Mouse (Mus musculus): ENCODE data around the gene Slc34a3. TPM values are rescaled to one million over a fixed set of nuclear protein-coding genes. Genes with fewer than 3 reads are reported as not detected.

The Slc34a3 gene
- polyA plus RNA-seq, 1 experiment from 2014 or later: 11.3 TPM

DNA sequence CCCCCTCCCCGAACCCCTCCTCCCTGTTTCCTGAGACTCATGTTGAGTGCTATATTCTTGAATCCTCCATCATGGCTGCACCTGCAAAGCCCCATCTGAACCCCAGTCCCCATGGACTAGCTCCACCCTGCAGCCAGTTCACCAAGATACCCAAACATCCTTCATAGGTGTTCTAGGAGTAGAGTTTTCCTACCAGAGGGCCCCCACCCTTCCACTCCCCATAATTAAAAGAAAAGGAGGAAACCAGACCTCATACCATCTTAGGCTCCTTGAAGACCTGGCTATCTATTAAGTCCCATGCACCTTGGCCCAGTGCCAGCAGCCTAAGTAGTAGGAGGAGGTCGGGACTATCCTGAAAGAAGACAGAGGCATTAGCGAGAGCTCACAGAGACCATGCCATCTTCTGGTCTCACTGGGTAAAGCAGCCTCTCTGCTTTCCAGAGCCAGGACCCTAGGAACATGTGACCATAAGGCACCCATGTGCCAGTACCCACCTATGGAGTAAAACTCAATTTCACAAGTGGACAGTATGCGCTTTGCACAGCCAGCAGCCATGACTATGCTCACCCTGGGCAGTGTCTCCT, 30.4 kb downstream of the Slc34a3 start:
- Histone ChIP-seq H3K4me2 (ENCODE audit: low read depth, low read length) (no peak overlapping the region), H3K4me1 (ENCODE audit: control insufficient read depth, insufficient read depth, low read length) (0 out of 2 replicates have a peak, but pooled peaks cover 4% of the 10 kb centered on the region), H3K9ac (ENCODE audit: low read depth, low read length) (no peak overlapping the region), H3K4me3 (ENCODE audit: low read length) (no peak overlapping the region), H3K27ac (ENCODE audit: low read length) (no peak overlapping the region), H3K36me3 (ENCODE audit: control insufficient read depth, insufficient read depth, low read length) (peaks cover 19% of the 10 kb centered on the region), H3K27me3 (replicated peaks; ENCODE audit: control insufficient read depth, insufficient read depth, low read length) (no peaks in the 10 kb centered on the region), H3K9me3 (ENCODE audit: control insufficient read depth, low read length) (no peaks in the 10 kb centered on the region)
- 64% methylated on average over 4 of the region's 4 CpGs for WGBS
- 0 out of 2 replicates have a peak, but pooled peaks have one; percentile 13 for ATAC-seq

DNA sequence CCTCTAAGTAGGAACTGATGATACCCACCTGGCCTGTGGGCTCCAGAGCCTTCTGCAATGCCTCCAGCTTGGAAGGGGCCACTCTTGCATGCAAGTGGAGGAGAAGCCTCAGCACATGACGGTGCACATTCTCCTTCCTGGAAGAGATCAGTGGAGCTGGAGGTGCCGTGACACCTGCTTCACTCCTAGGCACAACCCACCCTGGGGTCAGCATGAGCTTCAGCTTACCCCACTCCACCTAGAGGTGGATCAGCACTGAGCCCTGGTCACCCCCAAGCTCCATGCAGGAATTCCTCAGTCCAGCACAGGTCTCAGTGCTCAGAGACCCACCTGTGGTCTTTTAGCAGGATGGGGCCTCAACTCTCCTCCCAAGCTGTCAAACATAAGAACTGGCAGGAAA, 33.5 kb downstream of the Slc34a3 start:
- Histone ChIP-seq H3K4me2 (ENCODE audit: low read depth, low read length) (no peak overlapping the region), H3K36me3 (ENCODE audit: control insufficient read depth, insufficient read depth, low read length) (peaks cover 11% of the 10 kb centered on the region), H3K4me3 (ENCODE audit: low read length) (no peak overlapping the region), H3K27ac (ENCODE audit: low read length) (no peak overlapping the region), H3K4me1 (ENCODE audit: control insufficient read depth, insufficient read depth, low read length) (peaks cover 16% of the 10 kb centered on the region; the same call in 1 of the 2 replicates), H3K9me3 (ENCODE audit: control insufficient read depth, low read length) (no peaks in the 10 kb centered on the region), H3K9ac (ENCODE audit: low read depth, low read length) (no peak overlapping the region), H3K27me3 (replicated peaks; ENCODE audit: control insufficient read depth, insufficient read depth, low read length) (no peaks in the 10 kb centered on the region)
- 89% methylated on average over 2 of the region's 2 CpGs for whole genome bisulfite sequencing
- ATAC-seq: no peak

GRCm38 (mm10) chr2:25197946-25198345, 36.2 kb downstream of the Slc34a3 start:
- Histone ChIP-seq H3K9ac (ENCODE audit: low read depth, low read length) (peak overlapping the region; percentile 26), H3K36me3 (ENCODE audit: control insufficient read depth, insufficient read depth, low read length) (peaks cover 3% of the 10 kb centered on the region), H3K4me1 (ENCODE audit: control insufficient read depth, insufficient read depth, low read length) (peaks cover 32% of the 10 kb centered on the region), H3K4me3 (ENCODE audit: low read length) (no peak overlapping the region), H3K27me3 (replicated peaks; ENCODE audit: control insufficient read depth, insufficient read depth, low read length) (no peaks in the 10 kb centered on the region), H3K9me3 (ENCODE audit: control insufficient read depth, low read length) (no peaks in the 10 kb centered on the region), H3K4me2 (ENCODE audit: low read depth, low read length) (no peak overlapping the region), H3K27ac (ENCODE audit: low read length) (peak overlapping the region; percentile 86)
- ATAC-seq: no peak

GRCm38 (mm10) chr2:25197191-25197590, 37.0 kb downstream of the Slc34a3 start:
- peak overlapping the region; percentile 54; the same call in 1 of the 2 replicates for H3K4me3 ChIP-seq (ENCODE audit: low read length)
- H3K27me3 ChIP-seq (replicated peaks; ENCODE audit: control insufficient read depth, insufficient read depth, low read length): no peaks in the 10 kb centered on the region
- ATAC-seq: 0 out of 2 replicates have a peak, but pooled peaks have one; percentile 9
- H3K27ac ChIP-seq (ENCODE audit: low read length): peak overlapping the region; percentile 86
- 33% methylated on average over 2 of the region's 2 CpGs for WGBS
- peak overlapping the region; percentile 76 for H3K4me2 ChIP-seq (ENCODE audit: low read depth, low read length)
- H3K9me3 ChIP-seq (ENCODE audit: control insufficient read depth, low read length): no peaks in the 10 kb centered on the region
- H3K4me1 ChIP-seq (ENCODE audit: control insufficient read depth, insufficient read depth, low read length): peaks cover 32% of the 10 kb centered on the region
- H3K36me3 ChIP-seq (ENCODE audit: control insufficient read depth, insufficient read depth, low read length): no peaks in the 10 kb centered on the region; the same call in 1 of the 2 replicates
- peak overlapping the region; percentile 68 for H3K9ac ChIP-seq (ENCODE audit: low read depth, low read length)

DNA sequence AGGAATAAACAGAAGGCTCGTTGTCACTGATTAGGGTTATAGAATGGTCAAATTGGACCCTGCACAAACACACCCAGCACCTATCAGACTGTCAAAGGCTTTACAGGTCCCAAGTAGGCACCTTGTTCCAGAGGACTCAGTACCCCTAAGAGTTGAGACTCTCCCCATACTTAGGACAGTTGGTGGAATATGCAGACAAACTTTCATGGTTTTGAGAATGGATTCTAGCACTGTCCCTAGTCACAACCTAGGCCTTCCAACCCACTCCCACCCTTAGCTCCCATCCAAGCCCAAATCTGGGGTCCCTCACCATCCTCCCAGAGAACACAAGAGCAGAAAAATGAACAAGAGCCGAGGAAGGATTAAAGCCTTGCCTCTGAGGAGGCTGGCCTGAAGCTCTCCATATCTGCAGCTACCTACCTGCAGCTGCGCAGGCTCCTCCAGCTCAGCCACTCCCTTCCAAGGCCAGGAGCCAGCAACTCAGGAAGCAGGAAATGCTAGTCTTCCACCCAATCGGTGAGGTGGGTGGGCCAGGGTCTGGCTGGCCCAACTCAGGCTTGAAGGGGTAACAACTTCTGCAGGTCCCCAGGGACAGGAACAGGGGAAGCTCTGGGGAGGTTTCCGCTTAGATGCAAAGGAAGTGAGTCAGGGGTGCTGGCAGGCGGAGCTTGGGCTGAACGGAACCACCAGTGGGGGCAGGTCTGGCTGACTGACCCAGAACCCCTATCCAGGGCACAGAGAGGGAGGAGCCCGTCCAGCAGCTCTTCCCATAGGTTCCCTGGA, 37.8 kb downstream of the Slc34a3 start, which contains the start of gene Tor4a:
TSS of gene Tor4a (minus strand) at position 715 of the 783 bp plus-strand sequence.
- Histone ChIP-seq H3K9ac (ENCODE audit: low read depth, low read length) (peak within 1 kb of the TSS; percentile 68), H3K36me3 (ENCODE audit: control insufficient read depth, insufficient read depth, low read length) (no peaks in the 10 kb centered on the region; the same call in 1 of the 2 replicates), H3K27ac (ENCODE audit: low read length) (peak within 1 kb of the TSS; percentile 86), H3K9me3 (ENCODE audit: control insufficient read depth, low read length) (no peaks in the 10 kb centered on the region), H3K4me1 (ENCODE audit: control insufficient read depth, insufficient read depth, low read length) (peaks cover 32% of the 10 kb centered on the region), H3K4me2 (ENCODE audit: low read depth, low read length) (peak within 1 kb of the TSS; percentile 76), H3K4me3 (ENCODE audit: low read length) (peak within 1 kb of the TSS; percentile 54), H3K27me3 (replicated peaks; ENCODE audit: control insufficient read depth, insufficient read depth, low read length) (no peaks in the 10 kb centered on the region)
- WGBS: 8% methylated on average over 8 of the region's 8 CpGs
- peak; percentile 82 for ATAC-seq

GRCm38 (mm10) chr2:25195211-25196156, 38.7 kb downstream of the Slc34a3 start:
- Histone ChIP-seq H3K4me3 (ENCODE audit: low read length) (peak overlapping the region; percentile 54), H3K27me3 (replicated peaks; ENCODE audit: control insufficient read depth, insufficient read depth, low read length) (no peaks in the 10 kb centered on the region), H3K36me3 (ENCODE audit: control insufficient read depth, insufficient read depth, low read length) (no peaks in the 10 kb centered on the region; the same call in 1 of the 2 replicates), H3K4me1 (ENCODE audit: control insufficient read depth, insufficient read depth, low read length) (peaks cover 32% of the 10 kb centered on the region), H3K9ac (ENCODE audit: low read depth, low read length) (peak overlapping the region; percentile 68), H3K4me2 (ENCODE audit: low read depth, low read length) (peak overlapping the region; percentile 76), H3K27ac (ENCODE audit: low read length) (peak overlapping the region; percentile 86), H3K9me3 (ENCODE audit: control insufficient read depth, low read length) (no peaks in the 10 kb centered on the region)
- WGBS: 15% methylated on average over 55 of the region's 55 CpGs
- peak; percentile 64 for ATAC-seq

GRCm38 (mm10) chr2:25194486-25195171, 39.5 kb downstream of the Slc34a3 start:
- Histone ChIP-seq H3K9me3 (ENCODE audit: control insufficient read depth, low read length) (no peaks in the 10 kb centered on the region), H3K27ac (ENCODE audit: low read length) (peak overlapping the region; percentile 86), H3K4me2 (ENCODE audit: low read depth, low read length) (peak overlapping the region; percentile 76), H3K36me3 (ENCODE audit: control insufficient read depth, insufficient read depth, low read length) (no peaks in the 10 kb centered on the region; the same call in 1 of the 2 replicates), H3K9ac (ENCODE audit: low read depth, low read length) (peak overlapping the region; percentile 68), H3K4me3 (ENCODE audit: low read length) (peak overlapping the region; percentile 54), H3K27me3 (replicated peaks; ENCODE audit: control insufficient read depth, insufficient read depth, low read length) (no peaks in the 10 kb centered on the region), H3K4me1 (ENCODE audit: control insufficient read depth, insufficient read depth, low read length) (peaks cover 32% of the 10 kb centered on the region)
- ATAC-seq: no peak
- WGBS: 80% methylated on average over 17 of the region's 17 CpGs

- H3K27ac ChIP-seq (ENCODE audit: low read length): peak overlapping the region; percentile 84; the same call in 1 of the 2 replicates
- peak overlapping the region; percentile 76 for H3K4me2 ChIP-seq (ENCODE audit: low read depth, low read length)
- peak overlapping the region; percentile 68 for H3K9ac ChIP-seq (ENCODE audit: low read depth, low read length)
- 77% methylated on average over 5 of the region's 5 CpGs for WGBS
- H3K27me3 ChIP-seq (replicated peaks; ENCODE audit: control insufficient read depth, insufficient read depth, low read length): no peaks in the 10 kb centered on the region
- ATAC-seq: no peak
- peaks cover 31% of the 10 kb centered on the region for H3K4me1 ChIP-seq (ENCODE audit: control insufficient read depth, insufficient read depth, low read length)
- H3K9me3 ChIP-seq (ENCODE audit: control insufficient read depth, low read length): no peaks in the 10 kb centered on the region
- H3K4me3 ChIP-seq (ENCODE audit: low read length): peak overlapping the region; percentile 54
- no peaks in the 10 kb centered on the region for H3K36me3 ChIP-seq (ENCODE audit: control insufficient read depth, insufficient read depth, low read length)
Observed at GRCm38 (mm10) chr2:25194006-25194405, 40.2 kb downstream of the Slc34a3 start.

All from intestine, embryonic 16.5 days (tissue).